Comparison of ENCODE assay signal across 7 mouse cellular contexts in the genomic region with DNA sequence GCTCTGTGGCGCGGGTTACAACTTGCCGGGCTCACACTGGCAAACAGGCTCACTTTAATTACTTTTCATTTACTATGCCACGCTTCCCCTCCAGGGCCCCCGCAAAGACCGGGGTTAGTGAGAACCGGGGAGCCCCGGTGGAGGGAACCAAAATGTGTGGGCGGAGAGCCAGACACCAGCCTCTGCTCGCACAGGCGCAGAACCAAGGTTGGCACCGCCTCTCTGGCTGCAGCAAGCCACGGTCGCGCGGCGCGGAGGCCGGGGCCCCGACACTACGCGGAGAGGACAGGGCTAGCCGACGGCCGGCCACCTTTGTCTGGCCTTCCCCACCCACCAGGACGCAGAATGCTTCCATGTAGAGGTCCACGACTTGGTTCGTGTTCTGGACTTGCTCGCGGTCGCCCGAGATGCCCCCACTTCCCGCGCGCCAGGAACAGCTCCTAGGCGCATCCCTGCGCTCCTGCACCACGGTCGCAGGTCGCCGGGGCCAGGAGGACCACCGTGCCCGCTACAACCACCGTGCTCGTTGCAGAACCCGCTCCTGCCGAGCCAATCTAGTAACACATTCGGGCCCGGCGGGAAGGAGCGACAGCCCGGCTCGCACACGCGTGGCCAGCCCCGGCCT. TPM values are rescaled to one million over a fixed set of nuclear protein-coding genes. Genes with fewer than 3 reads are reported as not detected.
DNase-seq lines count a peak whose midpoint lies in the region; ATAC-seq and TF ChIP-seq lines count a peak whose summit lies in the region.

No protein-coding gene starts in this region.

- peak overlapping the region; percentile 81 for H3K4me3 ChIP-seq in embryonic facial prominence, embryonic 12.5 days
- peak overlapping the region; percentile 87 for H3K4me3 ChIP-seq in kidney, adult 2 months (ENCODE audit: insufficient read depth, low read depth, low read length)
- peak overlapping the region; percentile 82 for H3K4me3 ChIP-seq in limb, embryonic 12.5 days (replicated peaks)
- H3K4me3 ChIP-seq in midbrain, embryonic 14.5 days (replicated peaks; ENCODE audit: low read depth, low read length), result peak overlapping the region; percentile 88

- DNase-seq in adrenal gland, postnatal 14 days, result peak; percentile 91
- DNase-seq in heart, adult 18-20 months, result peak; percentile 89 to 91
- DNase-seq in kidney, adult 2 months, result peak; percentile 88
- DNase-seq in midbrain, embryonic 14.5 days, result peak; percentile 83
- peak; percentile 83 to 84 for DNase-seq in spleen, adult 18-20 months

- no peak for TF ChIP-seq POLR2A in kidney, adult 2 months (IDR thresholded peaks at IDR 0.05; ENCODE audit: low read depth, low read length)

- peak; percentile 77 for ATAC-seq in embryonic facial prominence, embryonic 12.5 days (ENCODE audit: insufficient number of reproducible peaks, insufficient read depth, low FRiP score, low TSS enrichment)
- ATAC-seq in limb, embryonic 12.5 days (ENCODE audit: insufficient number of reproducible peaks, insufficient read depth, low FRiP score, low TSS enrichment, low read depth), result peak; percentile 78
- peak; percentile 78 for ATAC-seq in midbrain, embryonic 14.5 days (ENCODE audit: low FRiP score, low TSS enrichment)

- peak overlapping the region; percentile 91 for H3K27ac ChIP-seq in embryonic facial prominence, embryonic 12.5 days
- peak overlapping the region; percentile 63 for H3K27ac ChIP-seq in kidney, adult 2 months (ENCODE audit: insufficient read depth, low read depth, low read length)
- peak overlapping the region; percentile 92 for H3K27ac ChIP-seq in limb, embryonic 12.5 days
- H3K27ac ChIP-seq in midbrain, embryonic 14.5 days (replicated peaks; ENCODE audit: low read depth, low read length), result peak overlapping the region; percentile 89

- H3K36me3 ChIP-seq in embryonic facial prominence, embryonic 12.5 days, result no peaks in the 10 kb centered on the region
- no peaks in the 10 kb centered on the region for H3K36me3 ChIP-seq in kidney, adult 2 months (ENCODE audit: control insufficient read depth, insufficient read depth, low read length)
- H3K36me3 ChIP-seq in limb, embryonic 12.5 days, result 0 out of 2 replicates have a peak, but pooled peaks cover 2% of the 10 kb centered on the region
- no peaks in the 10 kb centered on the region for H3K36me3 ChIP-seq in midbrain, embryonic 14.5 days (ENCODE audit: control insufficient read depth, insufficient read depth, low read length)

- H3K27me3 ChIP-seq in embryonic facial prominence, embryonic 12.5 days, result no peaks in the 10 kb centered on the region
- no peaks in the 10 kb centered on the region for H3K27me3 ChIP-seq in kidney, adult 2 months (replicated peaks; ENCODE audit: control insufficient read depth, insufficient read depth, low read length)
- no peaks in the 10 kb centered on the region for H3K27me3 ChIP-seq in limb, embryonic 12.5 days
- no peaks in the 10 kb centered on the region for H3K27me3 ChIP-seq in midbrain, embryonic 14.5 days (ENCODE audit: control insufficient read depth, insufficient read depth, low read length)

- H3K9me3 ChIP-seq in embryonic facial prominence, embryonic 12.5 days, result no peaks in the 10 kb centered on the region
- no peaks in the 10 kb centered on the region for H3K9me3 ChIP-seq in limb, embryonic 12.5 days
- H3K9me3 ChIP-seq in midbrain, embryonic 14.5 days (ENCODE audit: control insufficient read depth, low read length), result no peaks in the 10 kb centered on the region

- H3K4me1 ChIP-seq in embryonic facial prominence, embryonic 12.5 days, result peaks cover 10% of the 10 kb centered on the region
- peaks cover 12% of the 10 kb centered on the region; the same call in 1 of the 2 replicates for H3K4me1 ChIP-seq in kidney, adult 2 months (ENCODE audit: control insufficient read depth, insufficient read depth, low read length)
- peaks cover 26% of the 10 kb centered on the region for H3K4me1 ChIP-seq in limb, embryonic 12.5 days (replicated peaks)
- H3K4me1 ChIP-seq in midbrain, embryonic 14.5 days (ENCODE audit: control insufficient read depth, insufficient read depth, low read length), result peaks cover 24% of the 10 kb centered on the region

- TF ChIP-seq CTCF in kidney, adult 2 months (conservative IDR thresholded peaks at IDR 0.05; ENCODE audit: insufficient read depth, insufficient read length, low read depth, low read length), result no peak

- H3K9ac ChIP-seq in embryonic facial prominence, embryonic 12.5 days, result peak overlapping the region; percentile 85
- H3K9ac ChIP-seq in limb, embryonic 12.5 days (replicated peaks), result peak overlapping the region; percentile 90
- peak overlapping the region; percentile 92 for H3K9ac ChIP-seq in midbrain, embryonic 14.5 days (replicated peaks; ENCODE audit: low read length)

- under 1% methylated on average over 56 of the region's 56 CpGs for WGBS in embryonic facial prominence, embryonic 12.5 days
- under 1% methylated on average over 56 of the region's 56 CpGs for WGBS in kidney, adult 2 months
- WGBS in limb, embryonic 12.5 days, result under 1% methylated on average over 56 of the region's 56 CpGs
- under 1% methylated on average over 56 of the region's 56 CpGs for WGBS in midbrain, embryonic 14.5 days

- peak overlapping the region; percentile 81 for H3K4me2 ChIP-seq in embryonic facial prominence, embryonic 12.5 days (replicated peaks)
- H3K4me2 ChIP-seq in limb, embryonic 12.5 days, result peak overlapping the region; percentile 80
- H3K4me2 ChIP-seq in midbrain, embryonic 14.5 days (ENCODE audit: low read length), result peak overlapping the region; percentile 71

RNA-seq across cellular contexts. Expression of a gene that starts 0.8 kb away (rescaled TPM):
- total RNA-seq in adrenal gland, postnatal 14 days (2021), result 14.6 and 17.3 TPM in 2 replicates
- 15.3 and 15.7 TPM in 2 replicates for polyA plus RNA-seq in embryonic facial prominence, embryonic 12.5 days (2016; fragmentation: Nextera tagmentation; extraction: Ambion mirVana)
- 10 to 100 TPM; 11.8 to 14.3 TPM for total RNA-seq in heart, adult 18-20 months (2021)
- 8.2 and 8.4 TPM in 2 replicates for polyA plus RNA-seq in kidney, adult 2 months (2012; rRNA removed)
- 14.8 and 16.0 TPM in 2 replicates for polyA plus RNA-seq in limb, embryonic 12.5 days (2016; fragmentation: Nextera tagmentation; extraction: Ambion mirVana)
- 14.3 and 19.4 TPM in 2 replicates for polyA plus RNA-seq in midbrain, embryonic 14.5 days (2014; fragmentation: Nextera tagmentation; extraction: Ambion mirVana)

Comparison
In these comparisons a context has a peak if more than half of its experiments do, and no peak if none do; other contexts are left out.
1. Peak in every context shown above with its lines: DNase-seq, ATAC-seq, H3K4me3 ChIP-seq and H3K27ac ChIP-seq.